Mouse (Mus musculus) small intestine, adult 2 months (tissue): ENCODE measurements around the gene Clip3. TPM values are rescaled to one million over a fixed set of nuclear protein-coding genes. Genes with fewer than 3 reads are reported as not detected.

Experiments used
- H3K27ac ChIP-seq: fragments of 200-500 bp; 2 replicates; pipeline ENCODE4 v1.5.1; 2012; ENCODE audit warnings: low read depth, low read length, control low read depth, inconsistent platforms; ENCODE audit not compliant: insufficient read depth
- H3K27me3 ChIP-seq: fragments of 200-500 bp; 2 replicates; pipeline ENCODE4 v1.6.1; 2012; ENCODE audit warnings: mild to moderate bottlenecking, moderate library complexity, low read length, inconsistent platforms; ENCODE audit not compliant: control insufficient read depth, insufficient read depth
- H3K36me3 ChIP-seq: fragments of 200-500 bp; 2 replicates; pipeline ENCODE4 v1.6.1; 2012; ENCODE audit warnings: mild to moderate bottlenecking, low read length, control low read depth, inconsistent platforms; ENCODE audit not compliant: control insufficient read depth, insufficient read depth
- H3K4me1 ChIP-seq: fragments of 200-500 bp; 2 replicates; pipeline ENCODE4 v1.6.1; 2012; ENCODE audit warnings: low read length, inconsistent platforms, mixed read lengths; ENCODE audit not compliant: control insufficient read depth, insufficient read depth, insufficient read length
- H3K4me3 ChIP-seq: fragments of 200-500 bp; 2 replicates; pipeline ENCODE4 v1.5.1; 2012; ENCODE audit warnings: low read depth, mild to moderate bottlenecking, control low read depth, inconsistent platforms, low read length, moderate library complexity
- CTCF ChIP-seq: fragments of 200-500 bp; IDR thresholded peaks from 2 replicates; pipeline ENCODE4 v1.5.1; 2012; ENCODE audit warnings: low read depth, mild to moderate bottlenecking, control low read depth, inconsistent platforms, low read length, moderate library complexity, mixed read lengths; ENCODE audit not compliant: insufficient replicate concordance, insufficient read length; ENCODE audit errors: extremely low read depth
- POLR2A ChIP-seq: fragments of 200-500 bp; IDR thresholded peaks from 2 replicates; pipeline ENCODE4 v1.6.1; 2012; ENCODE audit warnings: low read depth, mild to moderate bottlenecking, control low read depth, inconsistent platforms, low read length, moderate library complexity
- WGBS: fragments of 180-500 bp; shearing (Covaris S2); methylation state at CpG from one replicate; pipeline ENCODE4 v1.1.7; 2018; 5-methylcytosine and 5-hydroxymethylcytosine counted together
- polyA plus RNA-seq: library from polyadenylated mRNA; depleted of rRNA; stranded (reverse); fragments of >200 nt; gene quantifications from 2 replicates; pipeline ENCODE4 v1.2.3, GENCODE M21; 2012

Clip3 gene
- polyA plus RNA-seq, 1 experiment, result 9.0 TPM

DNA sequence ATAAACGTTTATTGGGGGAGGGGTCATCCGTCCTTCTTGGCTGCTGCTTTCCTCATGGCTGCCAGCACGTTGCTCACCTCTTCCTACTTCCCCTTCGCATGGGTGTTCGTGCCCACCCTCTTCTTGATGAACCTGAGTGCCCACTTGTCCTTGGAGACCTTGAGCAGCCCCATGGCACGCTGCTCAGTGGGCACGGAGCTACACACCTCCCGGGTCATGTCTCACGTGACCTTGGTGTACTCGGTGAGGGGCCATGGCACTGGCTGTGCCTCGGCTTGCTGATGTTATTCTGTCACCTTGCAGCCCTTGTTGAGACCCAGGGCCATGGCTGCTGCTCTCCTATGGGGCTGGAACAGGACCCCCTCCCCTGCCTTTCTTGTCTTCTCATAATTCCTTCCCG, 18.6 kb downstream of the Clip3 start:
- peaks cover 15% of the 10 kb centered on the region for H3K4me1 ChIP-seq
- peaks cover 4% of the 10 kb centered on the region; the same call in 1 of the 2 replicates for H3K36me3 ChIP-seq
- 80% methylated on average over 12 of the region's 12 CpGs for WGBS
- no peak overlapping the region for H3K27ac ChIP-seq
- H3K4me3 ChIP-seq, result no peak overlapping the region
- H3K27me3 ChIP-seq, result no peaks in the 10 kb centered on the region
- TF ChIP-seq POLR2A, result no peak
- TF ChIP-seq CTCF, result no peak

GRCm38 (mm10) chr7:30313666-30314320, 22.3 kb downstream of the Clip3 start:
- no peaks in the 10 kb centered on the region for H3K27me3 ChIP-seq
- WGBS, result 77% methylated on average over 27 of the region's 27 CpGs
- H3K4me1 ChIP-seq, result peaks cover 11% of the 10 kb centered on the region
- no peak overlapping the region for H3K27ac ChIP-seq
- TF ChIP-seq POLR2A, result no peak
- no peak for TF ChIP-seq CTCF
- no peak overlapping the region for H3K4me3 ChIP-seq
- peaks cover 4% of the 10 kb centered on the region; the same call in 1 of the 2 replicates for H3K36me3 ChIP-seq

GRCm38 (mm10) chr7:30314721-30315155, 23.2 kb downstream of the Clip3 start, which contains the start of gene Syne4:
TSS of gene Syne4 (plus strand) at chr7:30314807.
- no peak within 1 kb of the TSS for H3K27ac ChIP-seq
- no peaks in the 10 kb centered on the region for H3K27me3 ChIP-seq
- WGBS, result 16% methylated on average over 9 of the region's 9 CpGs
- H3K4me1 ChIP-seq, result peaks cover 5% of the 10 kb centered on the region; the same call in 1 of the 2 replicates
- H3K36me3 ChIP-seq, result peaks cover 4% of the 10 kb centered on the region; the same call in 1 of the 2 replicates
- TF ChIP-seq CTCF, result no peak
- TF ChIP-seq POLR2A, result no peak
- peak within 1 kb of the TSS; percentile 46 for H3K4me3 ChIP-seq

- no peak overlapping the region for H3K27ac ChIP-seq
- H3K27me3 ChIP-seq, result no peaks in the 10 kb centered on the region
- peaks cover 5% of the 10 kb centered on the region for H3K4me1 ChIP-seq
- H3K36me3 ChIP-seq, result peaks cover 4% of the 10 kb centered on the region; the same call in 1 of the 2 replicates
- TF ChIP-seq POLR2A (no peak), CTCF (no peak)
- no peak overlapping the region for H3K4me3 ChIP-seq
- WGBS, result 51% methylated on average over 13 of the region's 13 CpGs
Measured at GRCm38 (mm10) chr7:30315559-30316529, 24.3 kb downstream of the Clip3 start.

GRCm38 (mm10) chr7:30318142-30318541, 26.6 kb downstream of the Clip3 start:
- WGBS, result 95% methylated on average over 3 of the region's 3 CpGs
- no peak overlapping the region for H3K4me3 ChIP-seq
- H3K27me3 ChIP-seq, result no peaks in the 10 kb centered on the region
- H3K36me3 ChIP-seq, result no peaks in the 10 kb centered on the region
- H3K27ac ChIP-seq, result no peak overlapping the region
- peaks cover 8% of the 10 kb centered on the region for H3K4me1 ChIP-seq
- TF ChIP-seq CTCF (no peak), POLR2A (no peak)

- H3K4me1 ChIP-seq, result peaks cover 5% of the 10 kb centered on the region; the same call in 1 of the 2 replicates
- 56% methylated on average over 2 of the region's 2 CpGs for WGBS
- no peaks in the 10 kb centered on the region for H3K27me3 ChIP-seq
- no peak overlapping the region for H3K27ac ChIP-seq
- TF ChIP-seq POLR2A (no peak), CTCF (no peak)
- no peaks in the 10 kb centered on the region for H3K36me3 ChIP-seq
- no peak overlapping the region for H3K4me3 ChIP-seq
Measured at GRCm38 (mm10) chr7:30320946-30321345, 29.4 kb downstream of the Clip3 start.
